Mouse (Mus musculus) mesoderm, embryonic 11.5 days (tissue): ENCODE measurements at regions not wholly inside any gene's neighbourhood (a gene's known extent, or its start where the extent isn't known, plus 50 kb on each side); places are given as distances from the start of the nearest gene placed in this dataset.
A peak's percentile ranks its signal among the peaks of the same experiment; 100 is the strongest.
"Not testable (repeated sequence)": the region's sequence is repeated elsewhere in the genome, so short reads cannot be mapped to it uniquely, and the experiment has no call there.

Source experiments
- DNase-seq: peaks from one replicate; pipeline ENCODE4 v3.0.0-alpha.2; 2012; ENCODE audit warnings: low read depth, low spot score

DNA sequence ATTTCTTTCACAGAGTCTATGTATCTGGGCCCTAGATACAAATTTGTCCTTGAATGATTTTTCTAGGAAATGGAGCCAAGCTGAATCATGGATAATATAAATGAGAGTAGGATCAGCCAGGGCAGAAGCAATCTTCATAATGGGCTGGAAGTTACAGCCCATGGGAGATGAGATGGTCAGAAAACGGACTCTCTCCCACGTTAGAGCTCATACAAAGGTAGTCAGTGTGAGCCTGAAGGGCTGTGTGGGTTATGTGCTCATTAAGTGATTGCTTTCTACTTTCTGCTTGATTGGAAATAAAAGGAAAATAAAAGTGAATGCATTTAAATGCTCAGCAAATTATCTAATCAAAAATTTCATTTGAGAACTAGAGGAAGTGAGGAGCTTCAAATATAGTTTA is 2017.1 kb upstream of the Pcdh20 start:
- no peak for DNase-seq

DNA sequence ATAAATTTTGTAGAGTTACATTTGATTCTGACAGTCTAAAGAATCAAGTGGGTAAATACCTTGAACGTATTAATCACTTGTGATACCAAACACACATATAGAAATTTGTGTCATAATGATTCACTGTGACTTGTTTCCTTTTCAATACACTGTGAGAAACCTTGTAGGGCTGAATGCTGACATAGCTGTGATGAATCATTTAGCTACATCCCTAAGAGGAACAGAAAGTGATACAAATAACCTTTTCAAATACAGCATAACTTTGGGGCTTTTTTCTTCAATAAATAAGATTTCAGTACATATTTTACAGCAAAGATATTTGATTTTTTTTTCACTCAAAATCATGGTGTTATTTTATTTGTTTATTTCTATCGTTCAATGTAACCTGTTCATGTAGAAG is 1976.8 kb upstream of the Pcdh20 start:
- DNase-seq, result no peak

DNA sequence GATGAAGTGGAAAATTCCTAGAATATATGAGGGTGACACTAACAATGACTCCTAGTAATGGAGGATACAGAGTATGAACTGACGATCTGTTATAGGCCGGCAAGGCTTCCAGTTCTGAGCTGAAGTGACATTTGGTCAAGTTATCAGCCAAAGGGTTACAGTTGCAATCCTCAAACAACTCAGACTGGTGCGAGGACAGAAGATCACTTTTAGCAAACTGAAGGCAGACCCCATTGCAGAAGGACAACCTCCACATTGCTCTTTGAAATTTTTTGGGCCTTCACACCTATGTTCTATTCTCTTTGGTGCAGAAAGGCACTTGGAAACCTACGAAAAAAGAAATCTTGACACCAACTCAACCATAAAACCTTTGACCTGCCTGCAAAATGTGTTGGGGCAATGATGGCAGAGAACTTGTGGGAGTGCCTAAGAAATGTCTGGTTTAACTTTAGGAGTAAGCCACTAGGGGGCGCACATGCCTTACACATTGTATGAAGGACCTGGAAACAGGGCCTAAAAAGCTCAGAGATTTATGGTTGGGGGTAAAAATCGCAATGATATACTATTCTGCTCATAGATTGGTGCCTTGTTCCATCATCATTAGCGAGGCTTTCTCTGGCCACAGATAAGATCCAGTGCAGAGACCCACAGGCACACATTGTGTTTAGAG is 1961.8 kb upstream of the Pcdh20 start:
- peak; percentile 78 for DNase-seq

DNA sequence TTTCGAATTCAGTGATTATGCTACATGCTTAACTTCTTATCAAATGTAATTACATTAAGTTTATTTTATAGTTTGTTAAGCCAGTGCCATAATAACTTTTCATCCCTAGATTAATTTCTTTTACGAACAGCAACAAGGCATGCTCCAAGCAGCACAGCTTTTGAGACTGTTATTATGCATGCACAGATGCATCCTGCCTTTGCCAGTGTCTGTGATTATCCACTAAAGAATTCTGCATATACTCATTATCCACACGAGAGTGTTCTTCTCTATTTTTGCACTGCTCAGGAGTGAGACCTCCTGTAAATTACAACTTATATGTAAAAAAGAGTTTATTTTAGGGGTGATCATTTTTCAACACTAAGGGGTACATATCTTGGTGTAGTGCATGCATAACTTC is 1941.5 kb upstream of the Pcdh20 start:
- DNase-seq, result no peak

DNA sequence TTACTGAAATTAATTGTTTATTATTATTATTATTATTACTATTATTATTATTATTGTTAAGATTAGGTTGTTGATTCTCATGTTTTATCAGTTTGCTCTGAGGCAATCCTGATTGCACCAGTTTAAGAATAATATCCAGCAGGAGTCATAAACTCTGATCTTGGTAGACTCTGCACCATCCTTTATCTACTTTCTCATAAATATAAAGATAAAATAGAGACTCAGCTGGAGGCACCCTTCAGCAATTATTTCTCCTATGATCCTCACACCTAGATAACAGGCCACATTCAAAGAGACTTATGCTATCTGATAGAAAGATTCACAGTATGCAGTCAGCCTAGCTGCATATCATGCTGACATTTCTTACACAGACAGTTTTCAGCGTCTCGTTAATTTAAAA is 1935.2 kb upstream of the Pcdh20 start:
- no peak for DNase-seq

DNA sequence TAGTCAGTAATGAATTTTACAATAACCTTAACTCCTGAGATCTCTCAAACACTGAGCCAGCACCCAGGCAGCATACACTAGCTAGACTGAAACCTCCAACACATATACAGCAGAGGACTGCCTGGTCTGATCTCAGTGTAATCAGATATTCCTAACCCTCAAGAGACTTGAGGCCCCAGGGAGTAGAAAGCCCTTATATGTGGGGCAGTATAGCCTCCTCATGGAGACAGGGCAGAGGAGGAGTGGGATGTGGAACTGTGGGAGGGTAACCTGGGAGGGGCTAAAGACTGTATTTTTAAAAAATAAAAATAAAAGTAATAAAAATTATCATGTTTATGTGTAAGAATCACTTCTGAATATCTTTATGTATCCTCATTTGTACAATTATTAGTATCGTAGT is 1934.3 kb upstream of the Pcdh20 start:
- no peak for DNase-seq

DNA sequence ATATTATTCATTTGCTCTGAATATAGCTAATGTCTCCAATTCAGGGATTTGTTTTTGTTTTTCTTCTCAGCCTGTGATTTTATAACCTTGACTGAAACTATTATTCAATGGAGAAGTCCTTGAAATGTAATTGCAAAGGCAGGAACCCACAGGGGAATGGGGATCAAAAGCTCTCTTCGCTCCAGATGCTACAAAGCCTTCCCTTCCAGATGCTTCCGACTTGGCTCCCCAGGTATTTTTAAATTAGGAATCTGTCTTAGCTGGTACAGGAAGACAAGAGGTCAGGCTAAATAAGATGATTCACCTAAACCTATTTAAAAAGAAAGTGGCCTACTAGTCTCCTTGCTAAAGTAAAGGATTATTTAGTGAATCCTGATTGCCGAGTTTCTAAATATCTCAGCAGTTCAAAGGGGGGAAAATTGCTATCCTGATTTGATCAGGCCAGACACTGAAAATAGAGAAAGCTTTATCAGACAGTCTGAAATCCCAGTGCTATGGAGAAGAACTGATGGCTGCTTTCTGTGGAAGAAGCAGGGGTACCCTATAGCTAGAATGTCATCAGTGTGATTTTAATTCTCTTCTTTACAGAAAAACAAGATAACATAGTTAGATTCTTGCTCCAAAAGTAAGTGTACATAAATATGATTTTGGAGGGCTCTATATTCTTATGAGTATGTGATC is 1896.2 kb upstream of the Pcdh20 start:
- peak; percentile 16 for DNase-seq

DNA sequence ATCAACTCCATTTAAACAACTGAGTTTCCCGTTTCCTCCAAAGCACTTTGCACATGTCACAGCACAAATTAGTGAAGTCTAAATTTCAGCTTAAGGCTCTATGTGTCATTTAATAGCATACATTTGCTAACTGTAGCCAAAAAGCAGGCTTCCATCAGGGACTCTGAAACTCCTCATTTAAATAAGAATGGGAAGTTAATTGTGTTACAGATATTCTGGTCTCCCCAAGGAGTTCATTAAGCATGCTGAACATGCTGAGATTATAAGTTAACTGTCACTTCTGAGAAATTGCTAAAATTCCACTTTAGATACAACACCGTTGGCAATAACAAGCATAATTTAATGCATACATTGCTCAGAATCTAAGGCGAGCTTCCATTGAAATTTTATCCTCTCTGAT is 1863.3 kb upstream of the Pcdh20 start:
- DNase-seq, result no peak

DNA sequence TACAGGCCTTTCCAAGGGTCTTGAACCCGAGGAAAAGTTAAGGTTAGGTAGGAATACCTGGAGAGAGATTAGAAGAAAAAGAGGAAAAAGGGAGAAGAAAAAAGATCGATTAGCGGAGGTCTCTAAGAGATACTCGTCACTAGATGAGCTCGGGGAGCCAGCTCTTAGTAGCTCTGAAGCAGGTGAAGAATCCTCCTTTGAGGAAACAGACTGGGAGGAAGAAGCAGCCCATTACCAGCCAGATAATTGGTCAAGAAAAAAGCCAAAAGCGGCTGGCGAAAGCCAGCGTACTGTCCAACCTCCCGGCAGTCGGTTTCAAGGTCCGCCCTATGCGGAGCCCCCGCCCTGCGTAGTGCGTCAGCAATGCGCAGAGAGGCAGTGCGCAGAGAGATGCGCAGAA is 1824.3 kb upstream of the Pcdh20 start:
- DNase-seq, result not testable (repeated sequence)

DNA sequence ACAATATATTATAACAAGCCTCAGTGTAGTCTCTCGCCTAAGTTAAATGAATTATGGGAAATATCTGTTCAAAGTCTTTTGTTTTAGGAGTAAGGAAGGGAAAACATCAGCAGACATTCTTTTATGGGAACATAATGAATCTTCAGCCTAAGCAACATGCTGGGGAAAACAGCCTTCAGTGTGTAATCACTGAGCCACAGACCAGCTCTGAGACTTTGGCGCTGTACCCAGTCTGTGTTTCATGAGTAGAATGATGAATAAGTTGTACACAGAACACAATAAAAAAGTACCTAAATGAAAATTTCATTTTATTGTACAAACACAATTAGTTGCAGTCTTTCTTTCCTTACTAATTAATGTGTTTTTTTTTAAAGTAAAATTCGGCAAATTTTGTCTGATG is 1774.8 kb upstream of the Pcdh20 start:
- no peak for DNase-seq

DNA sequence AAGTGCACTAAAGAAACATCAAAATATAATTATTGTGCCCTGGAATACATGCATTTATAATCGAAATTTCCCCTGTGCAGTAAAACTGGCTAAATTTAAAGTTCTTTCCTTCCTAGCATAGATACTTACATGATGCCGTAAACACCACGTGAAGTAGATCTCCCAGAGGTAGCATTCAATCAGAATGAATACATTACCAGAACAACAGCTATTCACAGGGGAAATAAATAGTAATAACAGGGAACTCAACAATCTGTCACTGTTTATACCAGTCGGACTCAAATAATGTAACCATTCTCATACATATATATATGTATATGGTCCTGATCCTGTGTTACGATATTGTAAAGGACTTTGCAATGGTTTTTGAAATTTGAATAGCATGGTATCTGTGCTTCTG is 1761.5 kb upstream of the Pcdh20 start:
- no peak for DNase-seq

DNA sequence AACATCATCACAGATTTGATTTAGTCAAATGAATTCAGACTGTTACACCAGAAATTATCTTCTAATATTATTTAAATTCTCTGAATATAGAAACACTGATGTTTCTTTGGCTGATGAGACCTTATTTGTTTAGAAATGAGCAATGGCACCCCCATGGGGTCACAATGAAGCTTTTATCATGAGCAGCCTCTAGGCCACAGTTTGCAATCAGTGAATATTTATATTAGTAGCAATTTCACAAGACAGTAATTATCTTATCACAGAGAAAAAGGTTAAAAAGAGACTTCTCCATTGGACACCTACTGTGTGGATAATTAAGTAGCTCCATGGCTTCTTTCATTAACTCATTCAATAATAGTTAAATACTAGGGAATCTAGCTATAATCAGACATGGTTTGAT is 1729.1 kb upstream of the Pcdh20 start:
- DNase-seq, result no peak

DNA sequence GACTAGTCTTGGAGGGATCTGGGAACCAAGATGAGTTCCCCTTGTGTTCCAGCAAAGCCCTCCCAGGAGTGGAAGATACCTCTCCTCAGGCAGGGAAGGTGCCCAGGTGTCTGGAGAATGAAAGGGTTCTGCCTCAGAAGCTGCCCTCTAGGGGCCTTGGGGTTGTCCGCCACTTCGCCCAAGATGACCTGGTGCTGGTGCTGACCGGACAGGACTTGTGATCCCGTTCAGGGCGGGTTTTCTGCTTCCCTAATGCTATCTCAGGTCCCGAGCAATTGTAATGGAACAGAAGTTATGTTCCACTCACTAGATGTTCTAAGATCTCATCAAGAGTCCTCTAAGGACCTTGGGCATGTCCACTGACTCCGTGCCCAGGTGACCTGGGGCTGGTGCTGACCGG is 1726.6 kb upstream of the Pcdh20 start:
- no peak for DNase-seq

DNA sequence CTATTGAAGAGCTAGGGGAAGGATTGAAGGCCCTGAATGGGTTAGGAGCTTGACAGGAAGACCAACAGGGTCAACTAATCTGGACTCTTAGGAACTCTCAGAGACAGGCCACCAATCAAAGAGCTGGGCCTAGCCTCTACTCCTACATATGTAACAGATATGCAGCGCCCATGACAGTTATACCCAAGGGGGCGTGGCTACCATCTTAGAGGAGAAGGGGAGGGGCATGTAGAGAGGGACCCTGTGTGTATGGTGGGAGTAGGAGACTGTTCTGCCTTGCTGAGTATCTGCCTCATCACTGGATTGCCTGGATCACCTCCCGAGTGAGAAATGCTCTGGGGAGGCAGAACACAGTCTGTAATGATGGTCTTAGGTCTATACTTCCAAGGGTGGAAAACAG is 1701.5 kb upstream of the Pcdh20 start:
- DNase-seq, result no peak
